Mouse (Mus musculus) small intestine, adult 2 months (tissue): ENCODE measurements at regions not wholly inside any gene's neighbourhood (a gene's known extent, or its start where the extent isn't known, plus 50 kb on each side); places are given as distances from the start of the nearest gene placed in this dataset.

Experiments used
- CTCF ChIP-seq: fragments of 200-500 bp; IDR thresholded peaks from 2 replicates; pipeline ENCODE4 v1.5.1; 2012; ENCODE audit warnings: low read depth, mild to moderate bottlenecking, control low read depth, inconsistent platforms, low read length, moderate library complexity, mixed read lengths; ENCODE audit not compliant: insufficient replicate concordance, insufficient read length; ENCODE audit errors: extremely low read depth
- POLR2A ChIP-seq: fragments of 200-500 bp; IDR thresholded peaks from 2 replicates; pipeline ENCODE4 v1.6.1; 2012; ENCODE audit warnings: low read depth, mild to moderate bottlenecking, control low read depth, inconsistent platforms, low read length, moderate library complexity

- TF ChIP-seq POLR2A (no peak), CTCF (no peak)
Measured at GRCm38 (mm10) chr6:101964941-101965340, 587.2 kb upstream of the Pdzrn3 start.
